Mouse (Mus musculus) heart, embryonic 15.5 days (tissue): ENCODE results near the gene Smarca4. TPM values are rescaled to one million over a fixed set of nuclear protein-coding genes. Genes with fewer than 3 reads are reported as not detected.

Experiments used
- ATAC-seq: fragments of 200-750 bp; cut with Nextera tagmentation; replicated peaks from 2 replicates; pipeline ENCODE4 v1.8.0; 2017; ENCODE audit warnings: low read depth, moderate TSS enrichment; ENCODE audit not compliant: insufficient number of reproducible peaks, insufficient read depth, low FRiP score
- H3K27ac ChIP-seq: fragments of 300-500 bp; sonication (generic); 2 replicates; pipeline ENCODE4 v1.5.1; 2015; ENCODE audit warnings: mild to moderate bottlenecking, inconsistent platforms
- H3K27me3 ChIP-seq: fragments of 300-500 bp; sonication (generic); 2 replicates; pipeline ENCODE4 v1.6.1; 2015; ENCODE audit warnings: inconsistent platforms
- H3K36me3 ChIP-seq: fragments of 300-500 bp; sonication (generic); 2 replicates; pipeline ENCODE4 v1.6.1; 2015; ENCODE audit warnings: mild to moderate bottlenecking, inconsistent platforms
- H3K4me1 ChIP-seq: fragments of 300-500 bp; sonication (generic); replicated peaks from 2 replicates; pipeline ENCODE4 v1.6.1; 2015; ENCODE audit warnings: inconsistent platforms
- H3K4me2 ChIP-seq: fragments of 300-500 bp; sonication (generic); 2 replicates; pipeline ENCODE4 v1.6.1; 2015; ENCODE audit warnings: inconsistent platforms, mild to moderate bottlenecking, moderate library complexity
- H3K4me3 ChIP-seq: fragments of 300-500 bp; sonication (generic); 2 replicates; pipeline ENCODE4 v1.5.1; 2015; ENCODE audit warnings: mild to moderate bottlenecking, inconsistent platforms
- H3K9ac ChIP-seq: fragments of 300-500 bp; sonication (generic); 2 replicates; pipeline ENCODE4 v1.6.1; 2015; ENCODE audit warnings: mild to moderate bottlenecking, inconsistent platforms
- H3K9me3 ChIP-seq: fragments of 300-500 bp; sonication (generic); replicated peaks from 2 replicates; pipeline ENCODE4 v1.6.1; 2016; ENCODE audit warnings: inconsistent platforms
- WGBS: fragments of 180-500 bp; shearing (Covaris S2); methylation state at CpG from one replicate; pipeline ENCODE4 v1.1.7; 2015; ENCODE audit warnings: mixed read lengths; 5-methylcytosine and 5-hydroxymethylcytosine counted together
- polyA plus RNA-seq: library from polyadenylated mRNA; unstranded; fragments of >200 nt; fragmentation: Nextera tagmentation; extraction: Ambion mirVana; gene quantifications from 2 replicates; pipeline ENCODE4 v1.2.1, GENCODE M21; 2015

The Smarca4 gene
- polyA plus RNA-seq, 1 experiment from 2014 or later, result 39.6 TPM

DNA sequence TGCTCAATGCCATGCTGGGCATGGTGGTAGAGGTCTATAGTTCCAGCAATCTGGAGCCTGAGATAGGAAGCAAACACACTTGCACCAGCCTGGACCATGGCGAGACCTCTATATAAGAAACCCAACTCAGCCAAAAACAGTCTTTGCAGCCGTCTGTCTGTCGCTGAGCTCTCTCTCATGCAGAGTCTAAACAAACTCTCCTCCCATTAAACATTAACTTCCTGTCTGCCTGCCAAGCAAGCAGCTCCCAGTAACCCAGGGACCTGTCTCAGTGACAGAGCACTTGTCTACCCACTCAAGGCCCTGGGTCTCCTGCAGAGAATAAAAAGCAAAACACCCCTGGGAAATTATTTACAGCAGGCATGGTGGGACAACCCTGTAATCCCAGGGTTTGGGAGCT lies 120.6 kb downstream of the Smarca4 start:
- Histone ChIP-seq H3K27me3 (no peaks in the 10 kb centered on the region), H3K36me3 (peaks cover 77% of the 10 kb centered on the region), H3K4me1 (0 out of 2 replicates have a peak, but pooled peaks cover 5% of the 10 kb centered on the region), H3K4me2 (no peak overlapping the region), H3K9me3 (no peaks in the 10 kb centered on the region), H3K27ac (no peak overlapping the region), H3K4me3 (no peak overlapping the region), H3K9ac (no peak overlapping the region)
- 70% methylated on average over 3 of the region's 3 CpGs for WGBS
- ATAC-seq, result no peak

DNA sequence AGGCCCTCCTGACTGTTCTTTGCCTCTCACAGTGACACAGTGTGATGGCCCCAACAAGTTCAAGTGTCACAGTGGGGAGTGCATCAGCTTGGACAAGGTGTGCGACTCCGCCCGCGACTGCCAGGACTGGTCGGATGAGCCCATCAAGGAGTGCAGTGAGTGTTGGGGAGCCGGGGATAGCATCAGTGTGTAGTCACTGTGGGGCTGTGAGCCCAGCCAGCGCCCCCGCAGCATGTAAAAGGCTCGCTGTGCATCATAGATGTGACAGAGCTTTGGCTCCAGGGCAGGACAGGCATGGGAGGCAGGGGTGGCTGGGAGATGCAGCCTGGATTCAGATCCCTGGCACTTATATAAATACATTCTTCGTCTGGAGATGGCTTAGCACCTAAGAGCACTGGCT lies 121.2 kb downstream of the Smarca4 start:
- 0 out of 2 replicates have a peak, but pooled peaks cover 5% of the 10 kb centered on the region for H3K4me1 ChIP-seq
- H3K27me3 ChIP-seq, result no peaks in the 10 kb centered on the region
- H3K4me3 ChIP-seq, result no peak overlapping the region
- H3K9ac ChIP-seq, result no peak overlapping the region
- no peak for ATAC-seq
- peaks cover 78% of the 10 kb centered on the region for H3K36me3 ChIP-seq
- 91% methylated on average over 10 of the region's 10 CpGs for WGBS
- H3K9me3 ChIP-seq, result no peaks in the 10 kb centered on the region
- no peak overlapping the region for H3K27ac ChIP-seq
- H3K4me2 ChIP-seq, result no peak overlapping the region

- H3K27me3 ChIP-seq, result no peaks in the 10 kb centered on the region
- no peak overlapping the region for H3K4me2 ChIP-seq
- no peak overlapping the region for H3K27ac ChIP-seq
- peaks cover 74% of the 10 kb centered on the region for H3K36me3 ChIP-seq
- H3K4me1 ChIP-seq, result 0 out of 2 replicates have a peak, but pooled peaks cover 5% of the 10 kb centered on the region
- ATAC-seq, result 0 out of 2 replicates have a peak, but pooled peaks have one; percentile 15
- H3K9ac ChIP-seq, result no peak overlapping the region
- H3K4me3 ChIP-seq, result no peak overlapping the region
- 63% methylated on average over 7 of the region's 7 CpGs for WGBS
- no peaks in the 10 kb centered on the region for H3K9me3 ChIP-seq
Observed at GRCm38 (mm10) chr9:21738776-21739175, 122.8 kb downstream of the Smarca4 start.

- Histone ChIP-seq H3K36me3 (peaks cover 74% of the 10 kb centered on the region), H3K4me3 (no peak overlapping the region), H3K4me1 (0 out of 2 replicates have a peak, but pooled peaks cover 5% of the 10 kb centered on the region), H3K9ac (no peak overlapping the region), H3K27ac (no peak overlapping the region), H3K9me3 (no peaks in the 10 kb centered on the region), H3K4me2 (no peak overlapping the region), H3K27me3 (no peaks in the 10 kb centered on the region)
- ATAC-seq, result no peak
- WGBS, result 95% methylated on average over 14 of the region's 14 CpGs
Observed at GRCm38 (mm10) chr9:21740427-21740826, 124.5 kb downstream of the Smarca4 start.

DNA sequence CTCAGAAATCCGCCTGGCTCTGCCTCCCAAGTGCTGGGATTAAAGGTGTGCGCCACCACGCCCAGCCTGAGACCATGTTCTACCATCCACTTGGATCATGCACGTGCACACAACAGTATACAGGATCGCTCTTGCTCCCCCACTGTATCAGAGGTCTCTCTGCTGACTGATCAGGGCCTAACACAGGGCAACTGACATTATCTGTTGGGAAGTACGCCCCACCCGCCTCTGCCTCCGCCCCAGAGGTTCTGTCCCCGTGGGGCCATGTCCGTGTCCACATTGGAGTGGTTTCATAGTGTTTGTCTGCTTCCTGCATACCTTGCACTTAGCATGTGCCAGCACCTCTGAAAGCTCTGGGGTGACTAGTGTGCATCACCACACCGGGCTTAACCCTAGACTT lies 125.5 kb downstream of the Smarca4 start:
- Histone ChIP-seq H3K27me3 (no peaks in the 10 kb centered on the region), H3K36me3 (peaks cover 85% of the 10 kb centered on the region), H3K4me2 (no peak overlapping the region), H3K9ac (no peak overlapping the region), H3K9me3 (no peaks in the 10 kb centered on the region), H3K4me3 (no peak overlapping the region), H3K4me1 (0 out of 2 replicates have a peak, but pooled peaks cover 5% of the 10 kb centered on the region), H3K27ac (no peak overlapping the region)
- 88% methylated on average over 11 of the region's 11 CpGs for WGBS
- no peak for ATAC-seq

- H3K4me2 ChIP-seq, result no peak overlapping the region
- no peaks in the 10 kb centered on the region for H3K27me3 ChIP-seq
- 82% methylated on average over 3 of the region's 3 CpGs for WGBS
- H3K27ac ChIP-seq, result peak overlapping the region; percentile 87
- no peaks in the 10 kb centered on the region for H3K9me3 ChIP-seq
- no peak overlapping the region for H3K4me3 ChIP-seq
- peaks cover 33% of the 10 kb centered on the region for H3K4me1 ChIP-seq
- H3K9ac ChIP-seq, result no peak overlapping the region
- peaks cover 45% of the 10 kb centered on the region for H3K36me3 ChIP-seq
- no peak for ATAC-seq
Observed at GRCm38 (mm10) chr9:21747238-21747774, 131.3 kb downstream of the Smarca4 start.

DNA sequence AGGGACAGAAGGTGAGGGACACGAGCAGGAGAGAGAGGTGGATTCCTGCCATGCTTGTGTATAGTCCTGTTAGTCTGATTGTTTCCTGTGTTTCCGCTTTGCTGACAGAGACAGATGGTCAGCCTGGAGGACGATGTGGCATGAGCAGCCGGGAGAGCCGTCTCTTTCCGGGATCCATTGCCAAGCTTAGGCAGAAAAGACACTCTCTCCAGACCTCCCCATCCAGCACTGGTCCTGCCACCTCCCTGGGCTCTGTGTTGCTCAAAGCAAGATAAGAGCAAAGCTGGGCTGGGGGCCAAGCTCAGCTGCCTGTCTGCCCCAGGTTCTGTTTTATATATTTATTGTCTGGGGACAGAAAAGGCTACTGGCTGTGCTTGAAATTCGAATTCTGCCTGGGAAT lies 132.1 kb downstream of the Smarca4 start:
- H3K36me3 ChIP-seq, result peaks cover 38% of the 10 kb centered on the region
- peak overlapping the region; percentile 87 for H3K27ac ChIP-seq
- H3K4me1 ChIP-seq, result peaks cover 40% of the 10 kb centered on the region
- peak overlapping the region; percentile 38 for H3K4me2 ChIP-seq
- 18% methylated on average over 7 of the region's 7 CpGs for WGBS
- no peak overlapping the region for H3K4me3 ChIP-seq
- H3K27me3 ChIP-seq, result no peaks in the 10 kb centered on the region
- no peak overlapping the region for H3K9ac ChIP-seq
- peak; percentile 82 for ATAC-seq
- H3K9me3 ChIP-seq, result no peaks in the 10 kb centered on the region

GRCm38 (mm10) chr9:21748491-21748890 lies 132.5 kb downstream of the Smarca4 start:
- Histone ChIP-seq H3K9ac (no peak overlapping the region), H3K4me3 (no peak overlapping the region), H3K36me3 (peaks cover 37% of the 10 kb centered on the region), H3K27ac (peak overlapping the region; percentile 87), H3K9me3 (no peaks in the 10 kb centered on the region), H3K4me1 (peaks cover 44% of the 10 kb centered on the region), H3K27me3 (no peaks in the 10 kb centered on the region), H3K4me2 (peak overlapping the region; percentile 38; the same call in 1 of the 2 replicates)
- ATAC-seq, result no peak
- 59% methylated on average over 10 of the region's 10 CpGs for WGBS

DNA sequence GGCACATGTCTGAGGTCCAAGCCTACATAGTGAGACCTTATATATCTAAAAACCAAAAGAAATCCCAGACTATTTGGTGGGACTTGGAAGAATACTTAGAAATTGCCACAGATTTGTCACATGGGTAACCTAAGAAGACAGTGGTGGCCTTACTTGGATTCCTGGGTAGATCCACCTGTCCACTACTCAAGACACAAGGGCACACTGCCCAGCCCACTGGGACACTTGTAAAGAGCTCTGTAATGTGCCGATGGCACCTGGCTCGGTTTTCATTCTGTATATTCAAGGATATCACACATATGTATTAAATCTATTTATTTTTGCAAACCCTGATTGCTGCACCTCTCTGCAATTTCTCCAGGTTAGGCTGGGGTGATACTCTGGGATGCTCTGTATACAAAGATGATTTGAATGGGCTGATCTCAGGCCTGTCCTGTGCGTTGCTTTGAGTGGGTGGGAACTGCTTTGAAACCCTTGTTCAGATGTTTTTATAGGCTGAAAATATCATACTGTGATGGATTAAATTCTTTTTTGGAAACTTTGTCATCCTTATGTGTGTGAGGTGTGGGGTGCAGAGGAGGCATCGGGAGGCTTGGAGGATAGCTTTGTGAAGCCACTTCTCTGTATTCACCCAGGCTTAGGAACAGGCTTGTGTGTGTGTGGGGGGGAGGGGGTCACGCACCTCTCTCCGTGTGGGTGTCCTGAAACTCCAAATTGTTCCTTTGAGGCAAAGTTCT lies 133.6 kb downstream of the Smarca4 start:
- no peak for ATAC-seq

DNA sequence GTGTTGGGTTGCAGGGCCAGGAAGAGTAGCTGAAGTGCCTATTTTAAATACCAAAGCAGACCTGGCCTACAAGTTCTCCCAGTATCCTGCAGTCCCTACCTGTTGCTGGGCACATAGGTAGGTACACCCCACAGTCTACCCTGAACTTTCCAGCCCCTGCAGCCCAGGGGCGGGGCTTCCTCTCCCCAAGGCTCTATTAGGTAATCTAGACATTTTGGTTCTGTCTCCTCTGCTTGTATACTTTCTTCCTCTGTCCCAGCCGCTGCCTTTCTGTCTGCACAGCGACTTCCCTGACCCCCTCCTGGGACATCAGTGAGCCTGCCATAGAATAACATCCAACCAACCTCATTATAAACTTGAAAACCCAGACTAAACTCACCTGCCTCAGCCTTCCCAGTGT lies 134.4 kb downstream of the Smarca4 start:
- ATAC-seq, result no peak
- H3K4me3 ChIP-seq, result no peak overlapping the region
- no peaks in the 10 kb centered on the region for H3K27me3 ChIP-seq
- H3K27ac ChIP-seq, result no peak overlapping the region
- H3K4me2 ChIP-seq, result no peak overlapping the region
- no peaks in the 10 kb centered on the region for H3K9me3 ChIP-seq
- H3K4me1 ChIP-seq, result peaks cover 61% of the 10 kb centered on the region
- 83% methylated on average over 3 of the region's 3 CpGs for WGBS
- H3K9ac ChIP-seq, result no peak overlapping the region
- peaks cover 19% of the 10 kb centered on the region for H3K36me3 ChIP-seq

More for the DNA sequence above, 133.6 kb downstream of the Smarca4 start:
- Histone ChIP-seq H3K27ac (no peak overlapping the region), H3K4me2 (no peak overlapping the region), H3K4me3 (no peak overlapping the region), H3K9me3 (no peaks in the 10 kb centered on the region), H3K36me3 (peaks cover 26% of the 10 kb centered on the region), H3K4me1 (peaks cover 54% of the 10 kb centered on the region), H3K9ac (no peak overlapping the region), H3K27me3 (no peaks in the 10 kb centered on the region)
- WGBS, result 82% methylated on average over 6 of the region's 6 CpGs

DNA sequence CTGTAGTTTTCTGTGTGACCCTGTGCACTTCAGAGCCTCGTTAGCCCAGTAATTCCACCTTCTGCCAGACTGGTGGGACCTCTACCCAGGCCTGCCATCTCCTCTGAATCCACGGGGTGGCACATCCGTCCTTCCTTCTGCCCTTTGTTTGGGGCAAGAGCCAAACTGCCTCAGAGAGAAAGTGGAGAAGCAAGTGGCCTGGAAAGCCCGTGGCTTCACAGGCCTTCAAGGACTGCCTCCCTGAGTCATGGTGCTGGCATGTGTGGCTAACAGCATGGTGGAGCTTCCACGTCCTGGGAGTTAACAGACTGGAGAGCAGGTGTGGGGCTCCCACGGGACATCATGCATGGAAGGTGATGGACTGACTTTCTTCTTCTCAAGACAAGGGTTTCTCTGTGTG lies 135.4 kb downstream of the Smarca4 start:
- H3K4me3 ChIP-seq, result no peak overlapping the region
- no peak for ATAC-seq
- H3K36me3 ChIP-seq, result peaks cover 16% of the 10 kb centered on the region
- no peaks in the 10 kb centered on the region for H3K27me3 ChIP-seq
- H3K4me2 ChIP-seq, result no peak overlapping the region
- WGBS, result 53% methylated on average over 6 of the region's 6 CpGs
- H3K9me3 ChIP-seq, result no peaks in the 10 kb centered on the region
- H3K4me1 ChIP-seq, result peaks cover 61% of the 10 kb centered on the region
- H3K27ac ChIP-seq, result peak overlapping the region; percentile 24
- no peak overlapping the region for H3K9ac ChIP-seq
